Mouse (Mus musculus) thymus, postnatal 25 days (tissue): Measurements from ENCODE around the gene Galm.
"Not testable (repeated sequence)": the region's sequence is repeated elsewhere in the genome, so short reads cannot be mapped to it uniquely, and the experiment has no call there.

Source experiments
- DNase-seq: peaks from one replicate; pipeline ENCODE4 v3.0.0; 2022

The Galm gene

DNA sequence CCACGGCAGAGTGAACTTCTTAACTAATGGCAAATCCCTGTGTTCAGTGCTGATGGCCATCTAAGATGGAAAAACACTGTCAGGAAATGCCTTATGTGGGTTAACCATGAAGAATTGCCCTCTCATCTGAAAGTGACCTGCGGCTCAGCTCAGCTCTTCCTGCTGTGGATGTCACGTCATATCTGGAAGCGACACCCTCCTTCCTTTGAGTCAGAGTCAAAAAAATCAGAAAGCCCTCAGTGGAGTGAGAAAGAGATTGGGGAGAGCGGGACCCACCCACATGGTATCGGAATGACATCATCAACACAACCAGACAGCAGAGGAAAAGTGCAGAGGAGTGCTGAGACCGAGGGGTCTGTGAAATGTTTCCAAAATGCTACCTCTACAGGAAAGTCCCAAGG, 40.6 kb downstream of the Galm start:
- no peak for DNase-seq

DNA sequence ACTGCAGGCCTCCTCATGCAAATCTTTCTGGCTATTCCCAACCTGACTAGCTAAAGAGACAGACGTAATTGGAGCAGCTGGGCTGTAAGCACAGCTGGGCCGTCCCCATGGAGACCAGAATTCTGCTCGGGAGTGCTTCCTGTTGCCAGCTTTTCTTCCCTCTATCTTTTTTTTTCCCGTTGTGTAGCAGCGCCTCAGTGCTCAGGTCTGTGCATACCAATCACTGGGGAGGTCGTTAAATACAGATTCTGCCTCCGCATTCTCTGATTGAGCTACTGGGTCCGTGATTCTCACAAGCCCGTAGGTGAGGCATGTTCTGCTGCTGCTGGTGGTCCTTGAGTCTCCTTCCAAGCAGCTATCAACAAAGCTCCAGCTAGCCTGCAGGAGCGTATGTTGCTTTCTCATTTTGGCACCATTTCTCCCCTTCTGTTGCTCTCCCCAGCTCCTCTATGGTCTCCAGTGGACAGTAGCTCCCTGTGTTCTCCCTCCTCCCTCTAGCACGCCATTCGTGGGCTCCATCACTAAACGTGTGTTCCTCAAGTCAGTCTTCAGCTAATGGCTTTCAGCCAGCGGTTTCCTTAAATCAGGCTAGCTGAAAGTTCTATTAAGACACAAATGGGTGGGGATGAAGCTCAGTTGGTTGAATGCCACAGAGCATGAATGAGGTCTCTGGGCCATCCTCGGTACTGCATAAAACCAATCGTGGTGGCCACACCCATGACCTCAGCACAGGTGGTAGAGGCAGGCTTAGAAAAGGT, 41.3 kb downstream of the Galm start:
- no peak for DNase-seq

GRCm38 (mm10) chr17:80169792-80170191, 42.5 kb downstream of the Galm start:
- no peak for DNase-seq

DNA sequence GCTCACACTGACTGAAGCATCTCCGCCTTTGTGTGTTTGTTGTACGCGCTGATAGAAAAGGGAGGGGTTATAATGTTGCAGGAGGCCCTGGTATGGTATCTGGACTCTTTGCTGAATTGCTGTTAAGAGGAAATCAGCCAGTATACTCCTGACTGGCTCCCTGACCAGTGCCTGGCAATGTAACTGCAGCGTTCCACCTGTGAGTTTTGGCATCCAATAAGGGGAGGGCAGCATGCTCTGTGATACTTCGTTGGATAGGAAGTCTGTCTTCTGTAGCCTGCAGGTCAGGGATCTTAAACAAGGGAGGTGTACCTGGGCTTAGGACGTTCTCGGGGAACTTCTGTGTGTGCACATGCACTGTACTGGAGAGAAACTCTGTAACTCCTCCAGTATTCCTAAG, 43.7 kb downstream of the Galm start:
- DNase-seq: no peak

DNA sequence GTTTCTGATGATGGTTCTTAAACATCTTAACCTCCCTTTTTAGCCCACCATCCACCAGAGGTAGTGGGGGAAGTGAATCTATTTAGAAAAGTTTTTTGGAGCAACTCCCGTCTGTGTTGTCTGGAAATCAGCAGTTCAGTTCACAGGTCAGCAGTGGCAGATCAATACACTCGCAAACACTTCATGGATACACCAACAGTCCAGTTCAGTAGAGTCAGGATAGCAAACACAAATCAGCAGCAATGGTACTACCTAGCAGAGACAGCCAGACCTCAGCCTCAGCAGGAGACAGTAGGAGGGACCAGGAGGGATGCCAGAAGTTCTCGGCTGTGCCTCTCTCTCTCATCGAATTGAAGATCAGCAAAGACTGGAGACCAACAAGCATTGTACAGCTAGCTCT, 44.7 kb downstream of the Galm start:
- no peak for DNase-seq

DNA sequence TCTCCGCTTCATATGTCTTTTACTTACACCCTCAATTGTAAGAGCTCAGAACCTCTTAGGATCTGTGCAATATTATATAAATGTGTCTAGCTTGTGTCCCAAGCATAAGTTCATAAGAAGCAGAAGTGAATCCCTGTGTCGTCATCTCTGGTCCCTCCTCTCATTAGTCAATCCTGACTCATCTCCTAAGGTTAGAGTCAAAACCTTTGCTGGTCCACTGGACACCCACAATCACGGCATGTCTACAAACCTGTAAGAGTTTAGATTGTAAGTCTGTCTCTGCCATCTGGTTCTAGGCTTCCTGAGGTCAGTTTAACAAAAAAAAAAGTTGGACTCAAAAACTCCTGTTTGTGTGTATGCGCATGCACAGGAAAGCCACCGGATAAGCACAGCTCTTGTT, 45.5 kb downstream of the Galm start:
- DNase-seq: no peak

GRCm38 (mm10) chr17:80173708-80174107, 46.4 kb downstream of the Galm start:
- no peak for DNase-seq

GRCm38 (mm10) chr17:80174146-80174545, 46.9 kb downstream of the Galm start:
- peak; percentile 48 for DNase-seq

DNA sequence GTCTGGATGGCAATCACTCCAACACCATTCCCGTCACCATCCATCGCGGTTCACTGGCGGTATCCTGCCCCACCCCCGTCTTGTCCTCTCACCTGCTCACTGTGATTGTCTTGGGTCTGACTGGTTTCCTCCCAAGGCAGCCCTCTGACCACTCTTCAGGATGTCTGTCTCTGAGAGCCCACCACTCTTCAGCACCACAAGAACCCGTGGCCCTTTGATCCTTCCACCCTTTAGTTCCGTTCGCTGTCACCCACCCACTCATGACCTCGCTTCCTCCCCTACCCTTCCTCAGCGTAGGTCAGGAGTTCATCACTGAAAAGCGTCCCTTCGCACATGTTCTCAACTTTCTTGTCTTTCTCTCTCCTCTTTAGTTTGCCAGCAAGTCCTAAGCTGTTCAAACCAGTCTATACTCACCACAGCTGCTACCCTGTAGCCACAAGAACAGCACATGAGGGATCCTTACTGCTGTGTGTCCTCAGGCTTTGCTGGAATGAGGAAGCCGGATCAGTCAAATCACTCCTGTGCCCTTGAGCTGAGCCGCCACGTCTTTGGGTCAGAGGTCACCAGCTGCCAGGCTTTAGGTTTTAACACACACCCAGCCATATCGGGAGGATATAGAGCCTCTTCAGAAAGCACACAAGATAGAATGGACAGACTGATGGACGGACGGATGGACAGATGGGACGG, 47.6 kb downstream of the Galm start:
- DNase-seq: peak; percentile 49

DNA sequence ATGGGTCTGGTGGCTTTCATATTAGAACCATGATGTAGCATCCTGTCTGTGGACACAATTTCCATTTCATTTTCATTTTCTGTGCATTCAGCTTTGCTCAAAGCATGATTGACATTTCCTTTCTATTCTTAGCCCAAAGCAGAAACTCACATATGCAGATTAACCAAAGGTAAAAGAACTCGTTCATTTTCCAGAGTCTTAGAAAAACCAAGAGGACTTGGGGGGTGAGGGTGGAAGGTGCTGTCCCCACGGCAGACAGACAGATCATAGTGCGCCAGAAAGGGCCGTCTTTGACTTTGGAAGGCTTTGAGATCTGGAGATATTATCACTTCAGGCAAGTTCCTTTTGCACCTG, 48.1 kb downstream of the Galm start:
- peak; percentile 22 for DNase-seq

DNA sequence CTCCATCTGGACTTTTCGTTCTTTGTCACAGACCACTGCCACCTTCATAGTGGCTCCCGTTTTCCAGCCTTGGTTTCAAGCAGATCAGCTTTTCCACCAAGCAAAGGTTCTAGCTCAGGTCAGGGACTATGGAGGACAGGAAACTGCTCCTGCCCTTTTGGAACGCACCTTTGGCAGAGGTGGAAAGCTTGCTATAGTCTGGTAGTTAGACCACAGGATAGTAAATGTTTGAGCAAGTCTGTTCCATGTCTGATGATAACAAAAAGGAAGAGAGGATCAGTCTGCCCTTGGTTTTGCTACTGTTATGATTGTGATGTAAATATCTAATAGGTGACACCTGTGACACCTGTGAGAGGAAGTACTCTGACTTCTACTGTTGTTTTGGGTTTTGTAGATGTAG, 48.7 kb downstream of the Galm start:
- no peak for DNase-seq

DNA sequence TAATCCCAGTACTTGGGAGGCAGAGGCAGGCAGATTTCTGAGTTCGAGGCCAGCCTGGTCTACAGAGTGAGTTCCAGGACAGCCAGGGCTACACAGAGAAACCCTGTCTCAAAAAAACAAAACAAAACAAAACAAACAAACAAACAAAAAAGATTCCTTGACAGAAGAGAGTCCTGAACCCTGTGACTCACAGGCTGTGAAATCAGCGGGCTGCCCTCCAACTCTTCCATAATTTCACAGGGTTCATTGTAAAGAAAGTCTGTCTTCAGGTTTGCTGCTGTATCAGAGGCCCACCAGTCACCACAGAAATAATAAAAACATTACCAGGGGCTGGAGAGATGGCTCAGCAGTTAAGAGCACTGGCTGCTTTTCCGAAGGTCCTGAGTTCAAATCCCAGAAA, 51.6 kb downstream of the Galm start:
- DNase-seq: not testable (repeated sequence)

- peak; percentile 78 for DNase-seq
Observed at GRCm38 (mm10) chr17:80179959-80180358, 52.7 kb downstream of the Galm start.

DNA sequence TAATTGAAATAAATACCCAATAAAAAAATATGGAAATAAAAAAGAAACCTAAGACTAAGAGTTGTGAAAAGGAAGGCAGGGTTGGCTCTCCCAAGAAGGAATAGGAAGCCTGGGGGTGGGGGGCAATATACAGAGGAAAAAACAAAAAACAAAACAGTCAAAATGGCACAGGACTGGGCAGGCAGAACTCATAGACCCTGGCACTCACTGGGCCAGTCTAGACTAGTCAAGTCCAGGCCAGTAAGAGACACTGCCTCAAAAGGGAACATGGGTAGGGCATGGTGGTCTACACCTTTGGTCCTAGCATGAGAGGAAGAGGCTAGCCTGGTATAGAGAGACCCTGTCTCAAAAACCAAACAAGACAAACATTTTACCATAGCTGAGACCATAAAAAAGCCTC, 53.2 kb downstream of the Galm start:
- DNase-seq: no peak

DNA sequence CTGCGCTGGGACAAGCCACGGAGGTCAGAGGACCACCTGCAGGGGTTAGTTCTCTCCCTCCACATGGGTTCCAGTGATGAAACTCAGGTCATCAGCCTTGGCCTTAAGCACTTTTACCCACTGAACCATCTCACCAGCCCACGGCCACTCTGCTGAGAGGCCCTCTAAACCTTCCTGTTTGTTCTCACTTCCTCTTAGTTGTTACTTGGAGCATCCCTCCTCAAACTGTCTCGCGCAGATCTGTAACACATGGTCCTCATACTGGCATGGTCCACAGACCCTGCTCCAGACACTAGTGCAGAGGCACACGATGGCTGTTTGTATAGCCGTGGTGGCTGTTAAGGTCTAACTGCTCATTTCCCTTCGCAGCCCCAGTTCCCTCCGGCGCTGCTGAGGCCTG, 56.3 kb downstream of the Galm start:
- DNase-seq: no peak

GRCm38 (mm10) chr17:80193075-80193474, 65.8 kb downstream of the Galm start:
- no peak for DNase-seq

DNA sequence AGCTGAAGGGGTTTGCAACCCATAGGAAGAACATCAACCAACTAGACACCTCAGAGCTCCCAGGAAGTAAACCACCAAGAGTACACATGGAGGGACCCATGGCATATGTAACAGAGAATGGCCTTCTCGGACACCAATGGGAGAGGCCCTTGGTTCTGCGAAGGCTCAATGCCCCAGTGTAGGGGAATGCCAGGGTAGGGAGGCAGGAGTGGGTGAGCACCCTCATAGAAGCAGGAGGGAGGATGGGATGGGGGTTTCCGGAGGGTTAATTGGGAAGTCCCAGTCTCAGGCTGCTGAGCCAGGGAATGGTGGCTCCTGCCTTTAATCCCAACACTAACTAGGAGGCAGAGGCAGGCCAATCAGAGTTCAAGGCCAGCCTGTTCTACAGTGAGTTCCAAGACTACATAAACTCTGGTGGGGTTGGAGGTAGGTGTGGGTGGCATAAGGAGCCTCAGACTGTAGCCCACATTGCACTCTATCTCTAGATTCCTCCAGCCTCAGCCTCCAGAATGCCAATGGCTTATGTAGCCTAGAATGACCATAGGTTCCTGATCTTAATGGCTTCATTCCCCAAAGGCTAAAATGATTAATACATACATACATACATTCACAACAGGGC, 72.0 kb downstream of the Galm start:
- DNase-seq: no peak

DNA sequence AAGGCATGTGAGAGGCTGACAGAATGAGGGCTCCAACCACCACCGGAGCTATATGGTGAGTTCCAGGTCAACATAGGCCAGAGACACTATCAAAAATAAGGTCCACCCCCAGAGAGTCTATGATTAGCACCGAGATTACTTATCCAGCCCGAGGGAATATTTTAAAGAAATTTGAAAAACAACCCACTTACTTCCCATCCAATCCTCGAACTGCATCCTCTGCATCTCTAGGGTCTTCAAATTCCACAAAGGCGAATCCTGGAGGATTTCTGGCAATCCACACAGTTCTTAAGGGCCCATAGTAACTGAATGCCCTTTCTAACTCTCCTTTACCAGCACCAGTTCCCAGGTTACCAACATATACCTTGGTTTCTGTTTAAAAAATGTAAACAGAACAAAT, 78.4 kb downstream of the Galm start:
- no peak for DNase-seq

DNA sequence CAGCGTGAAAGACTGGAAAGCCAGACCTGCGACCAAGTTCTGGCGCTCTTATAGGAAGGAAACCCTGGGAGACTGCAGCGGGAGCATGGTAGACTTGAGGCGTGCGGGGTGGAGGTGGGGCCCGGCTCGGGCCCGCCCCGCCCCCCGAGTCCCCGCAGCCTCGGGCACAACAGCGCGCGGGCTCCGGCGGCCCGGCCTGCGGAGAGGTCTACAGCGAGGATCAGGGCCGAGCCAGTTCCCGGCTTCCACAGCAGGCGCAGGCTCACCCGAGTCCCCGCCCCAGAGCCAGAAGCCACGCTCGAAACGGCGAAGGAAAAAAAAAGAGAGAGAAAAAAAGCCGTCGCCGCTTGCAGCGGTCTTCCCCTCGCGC, 79.0 kb downstream of the Galm start:
- DNase-seq: no peak

DNA sequence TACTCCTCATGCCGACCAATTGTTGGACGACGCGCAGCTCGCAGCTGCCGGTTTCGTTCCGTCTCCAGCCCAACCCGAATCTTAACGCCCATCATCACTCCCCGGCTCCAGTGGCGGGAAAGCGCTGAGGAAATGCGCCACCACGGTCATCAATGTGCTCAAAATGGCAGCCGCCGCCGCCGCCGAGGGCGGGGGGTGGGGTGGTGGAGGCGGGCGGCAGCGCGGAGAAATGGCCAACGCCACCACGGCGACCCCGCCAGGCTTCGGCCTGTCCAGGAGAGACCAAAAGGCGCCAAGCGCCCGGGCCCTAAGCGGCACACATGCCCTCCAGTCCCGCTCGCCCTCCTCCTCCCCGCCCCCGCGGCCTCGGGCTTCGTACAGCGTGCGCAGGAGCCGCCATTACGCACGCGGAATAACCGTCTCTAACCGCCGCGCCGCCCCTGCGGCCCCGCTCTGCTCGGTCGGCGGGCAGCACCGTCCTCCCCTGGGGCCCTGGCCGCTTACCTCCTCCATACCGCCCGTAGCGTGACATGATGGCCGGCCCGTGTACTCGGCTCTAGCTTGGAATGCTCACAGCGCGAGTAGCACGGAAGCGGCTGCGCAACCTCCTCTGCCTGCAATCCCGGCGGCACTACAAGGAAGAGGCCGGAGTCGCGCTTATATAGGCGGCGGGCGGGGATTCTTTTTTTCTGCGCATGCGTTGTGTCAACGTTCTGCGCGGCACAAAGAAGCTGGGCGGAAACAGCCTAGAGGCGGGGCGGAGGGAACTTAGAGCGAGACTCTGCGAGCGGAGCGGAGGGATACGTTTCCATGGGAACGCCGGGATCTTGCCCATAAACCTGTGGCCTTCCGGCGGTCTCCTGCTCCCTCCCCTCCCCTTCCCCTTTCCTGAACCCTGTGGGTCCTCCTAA, 79.7 kb downstream of the Galm start, which contains the start of the genes Srsf7 and Ttc39d:
Srsf7 (minus strand) TSS at position 637 of the 911 bp plus-strand sequence.
Ttc39d (plus strand) TSS at position 790 of the 911 bp plus-strand sequence.
- DNase-seq: peak; percentile 98

DNA sequence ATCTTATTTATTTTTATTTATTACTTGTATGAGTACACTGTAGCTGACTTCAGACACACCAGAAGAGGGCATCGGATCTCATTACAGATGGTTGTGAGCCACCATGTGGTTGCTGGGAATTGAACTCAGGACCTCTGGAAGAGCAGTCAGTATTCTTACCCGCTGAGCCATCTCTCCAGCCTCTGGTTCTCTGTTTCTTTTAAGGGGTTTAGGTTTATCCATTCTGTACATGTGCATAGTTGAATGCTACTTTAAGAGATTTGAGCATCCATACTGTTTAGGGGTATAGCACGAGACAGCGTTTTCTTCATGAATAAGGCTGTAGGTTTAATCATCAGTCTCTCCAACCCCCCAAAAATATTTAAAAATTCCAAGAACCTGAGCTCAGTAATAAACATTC, 86.7 kb downstream of the Galm start:
- DNase-seq: not testable (repeated sequence)

- DNase-seq: no peak
Observed at GRCm38 (mm10) chr17:80220131-80220530, 92.9 kb downstream of the Galm start.

DNA sequence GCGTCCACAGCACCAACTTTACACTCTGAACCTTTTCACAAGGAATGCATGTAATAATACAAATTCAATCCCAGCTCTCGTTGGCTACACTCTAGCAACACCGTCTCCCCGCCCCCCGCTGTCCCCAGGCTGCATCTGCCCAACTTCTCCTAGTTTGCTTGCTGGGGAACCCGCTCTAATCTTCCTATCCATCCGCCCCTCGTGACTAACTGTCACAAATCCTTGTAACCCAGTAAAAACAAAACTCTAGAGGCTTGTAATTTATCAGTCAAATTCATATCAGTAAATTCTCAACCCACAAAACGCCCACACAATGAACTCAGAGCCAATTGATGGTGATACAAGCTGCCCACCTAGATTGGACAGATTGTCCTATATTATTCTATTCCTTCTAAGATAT, 93.9 kb downstream of the Galm start:
- DNase-seq: no peak
